Mouse (Mus musculus): ENCODE data around the gene Olfr935.

Olfr935 gene

DNA sequence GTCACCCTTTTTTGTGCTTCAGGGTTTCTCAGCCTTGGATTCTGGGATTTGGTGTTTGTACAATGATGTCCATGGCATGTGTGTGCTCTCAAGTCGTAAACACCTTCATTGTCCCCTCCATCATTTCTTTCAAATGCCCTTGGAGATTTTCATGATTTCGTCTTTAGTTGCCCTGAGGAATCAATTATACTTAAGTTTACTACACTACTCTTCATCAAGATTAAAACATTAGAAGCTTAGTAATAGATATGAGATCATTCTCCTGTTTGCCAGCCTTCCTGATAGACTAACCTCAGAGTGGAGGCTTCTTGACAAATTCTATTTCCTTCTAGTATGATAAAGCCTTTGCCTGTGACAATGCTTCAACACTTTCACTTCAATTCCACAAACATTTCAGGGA is at the start of gene Olfr935:
Gene Olfr935 (minus strand): TSS at position 101 of the 400 bp plus-strand sequence.
- DNase-seq (ENCODE audit: low read depth, low spot score), result no peak

DNA sequence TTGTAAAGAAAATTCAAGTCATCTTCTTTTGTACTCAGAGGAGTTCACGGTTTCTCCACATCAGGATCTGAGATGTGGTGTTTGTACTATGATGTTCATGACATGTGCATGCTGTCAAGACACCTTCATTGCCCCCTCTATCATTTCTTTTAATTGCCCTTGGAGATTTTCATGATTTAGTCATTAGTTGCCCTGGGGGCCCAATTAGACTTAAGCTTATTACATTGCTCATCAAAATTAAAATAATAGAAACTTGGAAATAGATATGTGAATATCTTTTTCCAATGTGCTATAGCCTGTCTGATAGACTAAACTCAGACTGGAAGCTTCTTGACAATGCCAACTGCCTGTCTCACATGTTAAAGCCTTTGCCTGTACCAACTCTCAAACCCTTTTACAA is 23.8 kb upstream of the Olfr935 start, which contains the start of gene Olfr146:
Gene Olfr146 (minus strand): TSS at position 101 of the 400 bp plus-strand sequence.
- no peak for DNase-seq (ENCODE audit: low read depth, low spot score)

DNA sequence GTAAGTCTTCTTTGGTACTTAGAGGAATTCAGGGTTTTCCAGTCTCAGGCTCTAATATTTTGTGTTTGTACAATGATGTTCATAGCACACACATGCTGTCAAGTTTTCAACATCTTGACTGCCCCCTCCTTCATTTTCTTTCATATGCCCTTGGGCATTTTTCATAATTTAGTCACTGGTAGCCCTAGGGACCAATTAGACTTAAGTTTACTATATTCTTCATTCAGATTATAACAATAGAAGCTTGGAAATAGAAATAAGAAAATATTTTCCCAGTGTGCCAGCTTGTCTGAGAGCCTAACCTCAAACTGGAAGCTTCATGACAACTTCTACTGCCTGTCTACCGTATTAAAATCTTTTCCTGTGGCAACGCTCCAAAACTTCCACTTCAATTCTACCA is 11.3 kb downstream of the Olfr935 start, which contains the start of gene Olfr934:
Gene Olfr934 (minus strand): TSS at position 101 of the 400 bp plus-strand sequence.
- no peak for DNase-seq (ENCODE audit: low read depth, low spot score)

DNA sequence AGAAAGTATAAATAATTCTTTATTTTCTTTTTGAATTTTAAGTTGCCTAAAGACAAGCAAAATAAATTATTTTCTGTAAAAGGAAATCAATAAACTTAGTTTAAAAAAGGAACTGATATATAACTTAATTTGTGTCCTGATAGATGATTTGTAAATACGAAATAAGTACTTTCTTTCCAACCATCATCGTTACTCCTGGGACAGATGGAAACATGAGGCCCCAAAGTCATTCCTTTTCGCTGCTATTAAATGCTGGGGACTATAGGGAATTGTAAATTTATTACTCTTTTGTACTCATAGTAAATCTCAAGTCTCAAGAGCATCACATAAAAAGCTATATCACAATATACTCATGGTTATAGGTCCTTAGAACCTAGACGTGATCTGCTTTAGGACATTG is 27.5 kb downstream of the Olfr935 start, which contains the start of gene Olfr933:
Gene Olfr933 (plus strand): TSS at position 301 of the 400 bp plus-strand sequence.
- DNase-seq (ENCODE audit: low read depth, low spot score), result no peak

DNA sequence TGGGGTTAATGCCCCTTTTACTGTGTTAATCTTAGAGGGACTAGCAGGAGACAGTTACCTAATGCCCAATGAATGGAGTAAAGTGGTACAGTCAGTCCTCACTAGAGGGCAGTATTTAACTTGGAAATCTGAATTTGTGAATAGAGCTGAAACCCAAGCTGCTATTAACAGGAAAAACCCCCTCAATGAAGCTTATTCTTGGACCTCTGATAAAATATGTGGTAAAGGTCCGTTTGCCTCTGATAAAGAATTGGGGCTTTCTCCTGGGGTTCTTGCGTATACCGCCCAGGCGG is 45.4 kb downstream of the Olfr935 start:
- DNase-seq (ENCODE audit: low read depth, low spot score), result no peak

DNA sequence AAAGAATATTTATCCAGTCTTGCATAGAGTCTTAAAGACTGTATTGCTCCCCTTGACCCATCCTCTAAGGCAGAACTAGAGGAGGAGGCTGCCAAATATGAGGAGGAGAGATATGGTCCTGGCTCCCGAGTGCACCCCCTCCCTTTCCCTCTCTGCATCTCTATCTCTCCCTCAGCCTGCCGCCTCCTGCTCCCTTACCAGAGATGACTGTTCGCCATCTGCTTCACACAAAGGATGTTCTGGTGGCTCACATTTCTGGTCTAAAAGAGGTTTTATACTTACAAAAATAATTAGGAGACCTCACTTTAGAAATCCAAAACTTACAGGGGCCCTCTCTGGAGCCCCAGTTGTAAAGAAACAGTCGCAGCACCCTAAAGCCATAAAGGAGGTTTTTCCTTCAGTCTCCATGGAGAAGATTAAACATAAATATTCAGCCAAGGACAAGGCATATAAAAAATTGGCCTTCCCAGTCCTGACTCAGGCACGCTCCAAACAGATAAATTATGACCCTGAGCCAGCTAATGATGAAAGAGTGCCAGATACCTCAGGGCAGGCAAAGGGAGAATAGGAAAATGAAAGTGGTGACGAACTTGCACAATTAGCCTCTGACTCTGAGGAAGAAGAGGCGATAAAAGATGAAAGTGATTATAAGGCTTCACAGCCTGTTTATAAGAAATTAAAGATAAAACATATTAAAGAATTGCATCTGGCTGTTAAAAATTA is 45.9 kb downstream of the Olfr935 start:
- no peak for DNase-seq (ENCODE audit: low read depth, low spot score)
